Mouse (Mus musculus): Measurements from ENCODE around the gene Kmt2c. TPM values are rescaled to one million over a fixed set of nuclear protein-coding genes. Genes with fewer than 3 reads are reported as not detected.
"Not testable (repeated sequence)": the region's sequence is repeated elsewhere in the genome, so short reads cannot be mapped to it uniquely, and the experiment has no call there.

Kmt2c gene
- polyA plus RNA-seq, 1 experiment from 2014 or later = 8.1 TPM

DNA sequence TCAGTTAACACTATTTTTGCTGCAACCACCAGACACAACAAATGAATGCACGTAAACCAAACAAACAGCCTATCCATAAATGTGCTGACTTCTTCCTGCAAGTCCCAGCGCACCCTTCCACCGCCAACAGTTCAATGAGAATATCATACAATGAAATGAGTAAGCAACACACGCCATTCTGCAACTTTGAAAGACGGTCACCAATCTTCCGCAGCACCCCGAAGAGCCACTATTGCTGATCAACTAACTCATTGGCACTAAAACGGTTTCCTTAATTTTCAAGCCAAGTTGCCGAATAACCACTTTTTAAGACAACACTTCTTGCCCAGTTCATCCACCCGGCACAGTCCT lies 1.2 kb downstream of the Kmt2c start:
- ATAC-seq = no peak
- Histone ChIP-seq H3K9ac (ENCODE audit: low read depth, low read length) (peak overlapping the region; percentile 88), H3K36me3 (ENCODE audit: control insufficient read depth, insufficient read depth, low read length) (no peaks in the 10 kb centered on the region), H3K27ac (ENCODE audit: low read length) (peak overlapping the region; percentile 99), H3K27me3 (replicated peaks; ENCODE audit: control insufficient read depth, insufficient read depth, low read length) (no peaks in the 10 kb centered on the region), H3K9me3 (ENCODE audit: control insufficient read depth, low read length) (no peaks in the 10 kb centered on the region), H3K4me2 (ENCODE audit: low read depth, low read length) (peak overlapping the region; percentile 70), H3K4me3 (ENCODE audit: low read length) (peak overlapping the region; percentile 98), H3K4me1 (ENCODE audit: control insufficient read depth, insufficient read depth, low read length) (peaks cover 9% of the 10 kb centered on the region)
- under 1% methylated on average over 10 of the region's 10 CpGs for WGBS

DNA sequence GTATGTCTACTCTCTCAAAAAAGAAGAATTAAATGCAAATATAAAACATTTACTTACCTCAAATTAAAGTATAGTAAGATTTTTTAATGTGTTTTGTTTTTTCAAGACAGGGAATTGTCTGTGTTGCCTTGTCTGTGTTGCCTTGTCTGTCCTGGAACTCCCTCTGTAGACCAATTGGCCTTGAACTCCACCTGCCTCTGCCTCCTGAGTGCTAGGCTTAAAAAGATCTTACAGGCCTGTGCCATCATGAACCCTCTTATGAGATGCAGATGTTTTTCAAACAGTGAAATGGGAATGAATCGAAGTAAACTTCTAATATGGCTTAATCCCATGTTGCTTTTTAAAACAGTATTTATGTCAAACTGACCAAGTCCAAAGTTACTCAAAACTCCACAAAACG lies 1.9 kb downstream of the Kmt2c start:
- Histone ChIP-seq H3K27me3 (replicated peaks; ENCODE audit: control insufficient read depth, insufficient read depth, low read length) (no peaks in the 10 kb centered on the region), H3K27ac (ENCODE audit: low read length) (no peak overlapping the region), H3K9ac (ENCODE audit: low read depth, low read length) (no peak overlapping the region), H3K4me1 (ENCODE audit: control insufficient read depth, insufficient read depth, low read length) (peaks cover 9% of the 10 kb centered on the region), H3K4me2 (ENCODE audit: low read depth, low read length) (peak overlapping the region; percentile 70), H3K36me3 (ENCODE audit: control insufficient read depth, insufficient read depth, low read length) (no peaks in the 10 kb centered on the region), H3K4me3 (ENCODE audit: low read length) (peak overlapping the region; percentile 98), H3K9me3 (ENCODE audit: control insufficient read depth, low read length) (no peaks in the 10 kb centered on the region)
- 43% methylated on average over 2 of the region's 2 CpGs for WGBS
- no peak for ATAC-seq

DNA sequence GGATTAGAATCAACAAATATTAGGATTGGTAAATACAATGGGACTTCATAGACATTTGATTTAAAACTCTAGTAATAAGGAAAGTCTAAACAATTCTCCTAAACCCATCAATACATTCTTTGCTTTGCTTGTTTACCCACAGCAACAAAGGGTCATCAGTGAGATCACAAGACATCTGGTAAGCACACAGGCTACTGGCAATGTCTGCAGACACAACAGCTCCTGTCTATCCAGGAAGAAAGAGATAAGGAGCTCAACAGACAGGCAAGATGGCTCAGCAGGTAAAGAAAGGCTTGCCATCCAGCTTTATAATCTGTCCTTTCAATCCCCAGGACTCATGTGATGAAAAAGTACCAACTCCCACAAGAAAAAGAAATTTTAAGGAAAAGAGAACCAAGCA lies 19.7 kb downstream of the Kmt2c start:
- no peaks in the 10 kb centered on the region for H3K36me3 ChIP-seq (ENCODE audit: control insufficient read depth, insufficient read depth, low read length)
- no peak overlapping the region for H3K9ac ChIP-seq (ENCODE audit: low read depth, low read length)
- H3K4me1 ChIP-seq (ENCODE audit: control insufficient read depth, insufficient read depth, low read length) = no peaks in the 10 kb centered on the region
- ATAC-seq = no peak
- no peaks in the 10 kb centered on the region for H3K9me3 ChIP-seq (ENCODE audit: control insufficient read depth, low read length)
- H3K4me3 ChIP-seq (ENCODE audit: low read length) = no peak overlapping the region
- no peak overlapping the region for H3K4me2 ChIP-seq (ENCODE audit: low read depth, low read length)
- no peak overlapping the region for H3K27ac ChIP-seq (ENCODE audit: low read length)
- H3K27me3 ChIP-seq (replicated peaks; ENCODE audit: control insufficient read depth, insufficient read depth, low read length) = no peaks in the 10 kb centered on the region

DNA sequence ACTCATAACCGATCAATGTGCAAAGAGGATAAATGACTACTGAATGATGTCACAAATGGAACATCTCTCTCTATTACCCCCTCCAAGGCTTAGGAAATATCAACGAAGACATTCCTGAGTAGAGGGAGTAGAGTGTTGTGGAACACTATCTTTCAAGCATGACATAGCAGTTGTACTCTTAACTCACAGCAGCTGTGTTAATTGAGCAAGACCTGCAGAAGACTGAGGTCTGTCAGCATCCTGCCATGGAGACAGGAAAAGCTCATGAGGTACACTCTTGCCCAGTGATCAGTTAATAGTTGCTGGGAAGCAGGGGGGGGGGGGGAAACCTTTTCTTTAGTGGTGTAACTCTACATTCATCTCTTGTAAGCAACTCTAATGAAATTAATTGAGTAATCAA lies 22.8 kb downstream of the Kmt2c start:
- no peak for ATAC-seq
- Histone ChIP-seq H3K4me2 (ENCODE audit: low read depth, low read length) (no peak overlapping the region), H3K4me1 (ENCODE audit: control insufficient read depth, insufficient read depth, low read length) (no peaks in the 10 kb centered on the region; the same call in 1 of the 2 replicates), H3K9me3 (ENCODE audit: control insufficient read depth, low read length) (no peaks in the 10 kb centered on the region), H3K9ac (ENCODE audit: low read depth, low read length) (no peak overlapping the region), H3K36me3 (ENCODE audit: control insufficient read depth, insufficient read depth, low read length) (no peaks in the 10 kb centered on the region), H3K27me3 (replicated peaks; ENCODE audit: control insufficient read depth, insufficient read depth, low read length) (no peaks in the 10 kb centered on the region), H3K27ac (ENCODE audit: low read length) (no peak overlapping the region), H3K4me3 (ENCODE audit: low read length) (no peak overlapping the region)
- 78% methylated on average over 2 of the region's 2 CpGs for WGBS

DNA sequence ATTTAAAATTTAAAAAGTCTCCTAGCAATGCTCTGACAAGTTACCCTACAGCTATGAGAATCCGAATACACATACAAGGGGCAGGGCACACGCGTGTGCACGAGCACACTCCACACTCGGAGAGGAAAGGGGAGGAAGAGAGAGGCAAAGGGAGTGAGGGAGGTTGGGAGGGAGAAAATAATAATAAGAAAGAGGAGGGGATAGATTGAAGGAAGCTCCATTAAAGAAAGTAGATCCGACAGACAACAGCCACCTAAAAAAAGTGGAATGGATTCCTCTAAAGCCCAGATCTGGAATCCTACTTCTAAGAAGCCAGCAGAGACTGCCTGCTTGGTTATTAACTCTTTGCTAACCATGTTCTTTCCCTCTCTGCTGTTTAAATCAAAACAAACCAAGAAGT lies 26.5 kb downstream of the Kmt2c start:
- Histone ChIP-seq H3K36me3 (ENCODE audit: control insufficient read depth, insufficient read depth, low read length) (no peaks in the 10 kb centered on the region), H3K27ac (ENCODE audit: low read length) (0 out of 2 replicates have a peak overlapping the region, but pooled peaks have one; percentile 48), H3K4me3 (ENCODE audit: low read length) (peak overlapping the region; percentile 46), H3K9me3 (ENCODE audit: control insufficient read depth, low read length) (no peaks in the 10 kb centered on the region), H3K4me1 (ENCODE audit: control insufficient read depth, insufficient read depth, low read length) (no peaks in the 10 kb centered on the region; the same call in 1 of the 2 replicates), H3K9ac (ENCODE audit: low read depth, low read length) (peak overlapping the region; percentile 54; the same call in 1 of the 2 replicates), H3K4me2 (ENCODE audit: low read depth, low read length) (peak overlapping the region; percentile 48), H3K27me3 (replicated peaks; ENCODE audit: control insufficient read depth, insufficient read depth, low read length) (no peaks in the 10 kb centered on the region)
- peak; percentile 48 for ATAC-seq
- 4% methylated on average over 6 of the region's 6 CpGs for WGBS

DNA sequence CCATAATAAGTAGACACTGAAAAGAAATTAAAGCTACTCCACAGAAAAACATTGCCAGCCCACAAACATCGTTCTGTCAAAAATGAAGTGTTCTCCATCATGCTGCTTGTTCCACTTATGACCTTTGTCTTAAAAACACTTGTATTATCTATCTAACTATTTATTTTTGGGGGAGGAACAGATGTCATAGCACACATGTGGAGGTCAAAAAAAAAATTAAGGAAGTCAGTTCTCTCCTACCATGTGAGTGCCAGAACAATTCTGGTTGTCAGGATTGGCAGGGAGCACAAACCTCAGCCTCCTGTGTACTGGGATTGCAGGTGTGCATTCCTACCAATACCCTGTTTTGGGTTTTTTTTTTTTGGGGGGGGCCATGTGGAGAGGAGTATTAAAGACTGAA lies 36.6 kb downstream of the Kmt2c start:
- Histone ChIP-seq H3K36me3 (ENCODE audit: control insufficient read depth, insufficient read depth, low read length) (no peaks in the 10 kb centered on the region), H3K27ac (ENCODE audit: low read length) (no peak overlapping the region), H3K27me3 (replicated peaks; ENCODE audit: control insufficient read depth, insufficient read depth, low read length) (no peaks in the 10 kb centered on the region), H3K9me3 (ENCODE audit: control insufficient read depth, low read length) (no peaks in the 10 kb centered on the region), H3K4me1 (ENCODE audit: control insufficient read depth, insufficient read depth, low read length) (no peaks in the 10 kb centered on the region), H3K4me2 (ENCODE audit: low read depth, low read length) (no peak overlapping the region), H3K9ac (ENCODE audit: low read depth, low read length) (no peak overlapping the region), H3K4me3 (ENCODE audit: low read length) (no peak overlapping the region)
- WGBS = 92% methylated on average over 1 of the region's 1 CpGs
- ATAC-seq = no peak

DNA sequence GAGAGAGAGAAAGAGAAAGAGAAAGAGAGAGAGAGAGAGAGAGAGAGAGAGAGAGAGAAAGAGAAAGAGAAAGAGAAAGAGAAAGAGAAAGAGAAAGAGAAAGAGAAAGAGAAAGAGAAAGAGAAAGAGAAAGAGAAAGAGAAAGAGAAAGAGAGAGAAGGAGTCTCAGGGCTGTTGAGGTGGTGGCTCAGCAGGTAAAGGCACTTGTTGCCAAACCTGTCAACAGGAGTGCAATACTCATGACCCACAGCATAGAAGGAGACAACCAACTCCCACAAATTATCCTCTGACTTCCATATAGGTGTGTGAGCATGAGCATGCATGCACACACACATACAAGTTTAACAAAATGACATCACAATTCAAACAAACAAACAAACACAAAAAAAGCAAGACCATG lies 43.2 kb downstream of the Kmt2c start:
- not testable (repeated sequence) for H3K4me3 ChIP-seq (ENCODE audit: low read length); ATAC-seq; H3K4me2 ChIP-seq (ENCODE audit: low read depth, low read length)

DNA sequence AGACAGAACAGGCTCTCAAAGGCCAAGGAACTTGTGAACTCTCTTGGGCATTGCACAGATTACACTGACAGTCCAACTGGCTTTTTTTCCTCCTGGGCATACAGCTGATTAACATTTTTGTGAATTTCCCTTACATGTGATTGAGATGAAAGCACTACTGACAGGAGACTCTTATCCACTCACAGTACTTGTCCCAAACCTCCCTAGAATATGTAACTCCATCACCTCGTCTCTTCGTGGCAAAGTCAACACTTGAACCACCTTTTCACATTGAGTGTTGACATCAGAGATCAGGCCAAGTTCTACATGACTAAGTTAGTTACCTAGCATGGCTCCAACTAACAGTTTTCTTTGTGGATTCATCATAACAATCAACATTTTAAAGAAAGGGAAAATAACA lies 45.9 kb downstream of the Kmt2c start:
- 88% methylated on average over 2 of the region's 2 CpGs for WGBS

More for the DNA sequence above, 43.2 kb downstream of the Kmt2c start:
- H3K4me1 ChIP-seq (ENCODE audit: control insufficient read depth, insufficient read depth, low read length); H3K36me3 ChIP-seq (ENCODE audit: control insufficient read depth, insufficient read depth, low read length); H3K27me3 ChIP-seq (replicated peaks; ENCODE audit: control insufficient read depth, insufficient read depth, low read length); H3K9me3 ChIP-seq (ENCODE audit: control insufficient read depth, low read length); H3K27ac ChIP-seq (ENCODE audit: low read length); H3K9ac ChIP-seq (ENCODE audit: low read depth, low read length): not testable (repeated sequence)

DNA sequence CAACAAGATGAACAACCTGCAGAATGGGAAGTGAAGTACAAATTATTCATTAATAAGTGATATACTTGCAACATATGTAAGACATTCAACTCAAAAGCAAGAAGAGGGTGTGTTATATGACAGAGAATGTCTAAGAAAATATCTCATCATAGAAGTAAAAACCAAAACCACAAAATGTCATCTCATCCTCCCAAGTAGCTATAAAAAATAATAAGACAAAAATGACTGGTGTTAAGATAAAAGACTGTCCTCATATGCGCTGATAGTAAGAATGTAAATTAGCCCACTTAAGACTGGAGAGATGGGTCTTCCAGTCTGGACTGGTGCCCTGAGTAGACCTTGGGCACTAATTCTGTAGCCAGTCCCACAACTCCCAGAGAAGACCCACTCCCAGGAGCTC lies 61.1 kb downstream of the Kmt2c start:
- Histone ChIP-seq H3K4me2 (ENCODE audit: low read depth, low read length) (no peak overlapping the region), H3K27ac (ENCODE audit: low read length) (no peak overlapping the region), H3K9me3 (ENCODE audit: control insufficient read depth, low read length) (no peaks in the 10 kb centered on the region), H3K4me1 (ENCODE audit: control insufficient read depth, insufficient read depth, low read length) (no peaks in the 10 kb centered on the region), H3K9ac (ENCODE audit: low read depth, low read length) (no peak overlapping the region), H3K27me3 (replicated peaks; ENCODE audit: control insufficient read depth, insufficient read depth, low read length) (no peaks in the 10 kb centered on the region), H3K36me3 (ENCODE audit: control insufficient read depth, insufficient read depth, low read length) (no peaks in the 10 kb centered on the region), H3K4me3 (ENCODE audit: low read length) (no peak overlapping the region)
- WGBS = 93% methylated on average over 1 of the region's 1 CpGs
- ATAC-seq = no peak

More for the DNA sequence above, 45.9 kb downstream of the Kmt2c start:
- H3K4me2 ChIP-seq (ENCODE audit: low read depth, low read length) = no peak overlapping the region
- ATAC-seq = no peak
- H3K9ac ChIP-seq (ENCODE audit: low read depth, low read length) = no peak overlapping the region
- no peak overlapping the region for H3K4me3 ChIP-seq (ENCODE audit: low read length)
- H3K27me3 ChIP-seq (replicated peaks; ENCODE audit: control insufficient read depth, insufficient read depth, low read length) = no peaks in the 10 kb centered on the region
- H3K9me3 ChIP-seq (ENCODE audit: control insufficient read depth, low read length) = no peaks in the 10 kb centered on the region
- no peaks in the 10 kb centered on the region for H3K36me3 ChIP-seq (ENCODE audit: control insufficient read depth, insufficient read depth, low read length)
- H3K4me1 ChIP-seq (ENCODE audit: control insufficient read depth, insufficient read depth, low read length) = peaks cover 4% of the 10 kb centered on the region; the same call in 1 of the 2 replicates
- H3K27ac ChIP-seq (ENCODE audit: low read length) = no peak overlapping the region

DNA sequence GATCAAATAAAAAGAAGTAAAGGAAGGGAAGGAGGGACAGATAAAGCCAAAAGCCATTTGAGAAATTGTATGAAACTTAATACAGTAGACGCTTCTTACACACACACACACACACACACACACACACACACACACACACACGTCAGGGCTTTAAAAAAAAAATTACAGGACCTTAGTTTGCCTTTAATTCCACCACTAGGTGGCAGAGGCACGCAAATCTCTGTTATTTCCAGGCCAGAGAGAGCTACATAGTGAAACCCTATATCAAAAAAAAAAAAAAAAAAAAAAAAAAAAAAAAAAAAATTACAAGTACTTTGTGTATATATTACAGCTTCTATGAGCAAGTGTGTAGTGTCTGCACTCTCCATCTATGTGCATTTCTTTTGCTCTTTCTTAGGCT lies 62.5 kb downstream of the Kmt2c start:
- no peak overlapping the region for H3K4me2 ChIP-seq (ENCODE audit: low read depth, low read length)
- 13% methylated on average over 3 of the region's 3 CpGs for WGBS
- no peaks in the 10 kb centered on the region for H3K4me1 ChIP-seq (ENCODE audit: control insufficient read depth, insufficient read depth, low read length)
- no peak overlapping the region for H3K4me3 ChIP-seq (ENCODE audit: low read length)
- H3K27ac ChIP-seq (ENCODE audit: low read length) = no peak overlapping the region
- 0 out of 2 replicates have a peak, but pooled peaks have one; percentile 33 for ATAC-seq
- H3K9me3 ChIP-seq (ENCODE audit: control insufficient read depth, low read length) = no peaks in the 10 kb centered on the region
- no peaks in the 10 kb centered on the region for H3K36me3 ChIP-seq (ENCODE audit: control insufficient read depth, insufficient read depth, low read length)
- no peaks in the 10 kb centered on the region for H3K27me3 ChIP-seq (replicated peaks; ENCODE audit: control insufficient read depth, insufficient read depth, low read length)
- no peak overlapping the region for H3K9ac ChIP-seq (ENCODE audit: low read depth, low read length)

All from intestine, embryonic 16.5 days (tissue).